ENCODE assay signal across 23 mouse cellular contexts in the genomic region with DNA sequence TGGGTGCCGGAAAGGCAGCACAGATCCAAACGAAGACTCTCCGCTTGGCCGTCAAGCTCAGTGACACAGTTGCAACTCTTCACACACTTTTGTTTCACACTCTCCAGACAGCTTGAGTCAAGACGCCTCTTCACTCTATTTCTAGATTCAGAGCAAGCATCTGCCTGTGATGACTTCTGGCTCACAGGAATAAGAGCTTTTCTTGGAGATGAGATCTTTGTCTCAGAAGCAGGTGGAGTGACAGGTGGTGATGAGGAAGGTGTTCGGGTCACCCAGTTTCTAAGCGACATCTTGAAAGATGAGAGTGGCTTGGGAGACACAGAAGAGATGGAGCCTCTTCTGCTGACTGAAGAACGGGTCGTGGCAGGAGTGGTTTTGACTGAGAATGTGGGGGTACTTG. TPM values are rescaled to one million over a fixed set of nuclear protein-coding genes. Genes with fewer than 3 reads are reported as not detected.
A peak's percentile ranks its signal among the peaks of the same experiment; 100 is the strongest.
DNase-seq lines count a peak whose midpoint lies in the region; ATAC-seq lines count a peak whose summit lies in the region.
"Had no signal": no experiment of that assay in that cellular context is flagged by ENCODE, and none has a peak within 500 bp of the region (broad histone marks: within the 10 kb centered on the region; RNA-seq: fewer than 3 reads in every experiment).

No protein-coding gene starts in this region.

- H3K27ac ChIP-seq in kidney, embryonic 14.5 days (ENCODE audit: low read depth, low read length) = no peak overlapping the region
- H3K27ac ChIP-seq: embryonic facial prominence, embryonic 13.5 days; limb, embryonic 13.5 days; liver, embryonic 15.5 days had no signal

- DNase-seq in left cerebral cortex, adult 11 months (ENCODE audit: low spot score) = peak; percentile 65
- no peak for DNase-seq in left cerebral cortex, postnatal 4 days
- peak; percentile 29 to 42 for DNase-seq in frontal cortex, postnatal 25 days (ENCODE audit: low spot score in 2 of 2)
- DNase-seq in left cerebral cortex, adult 9 months (ENCODE audit: low spot score in 2 of 2) = peak; percentile 65 to 78
- DNase-seq in right cerebral cortex, postnatal 25 days = peak; percentile 56
- DNase-seq in Muller cell, postnatal 12 days (ENCODE audit: inconsistent ontology term) = no peak
- no peak for DNase-seq in heart, postnatal 36 days
- DNase-seq: adrenal gland, postnatal 36 days; cerebellum, adult 9-10 months; heart, postnatal 4 days; kidney, postnatal 25 days; thymus, postnatal 25 days had no signal

- peaks cover 80% of the 10 kb centered on the region for H3K36me3 ChIP-seq in kidney, embryonic 14.5 days (ENCODE audit: control insufficient read depth, insufficient read depth, low read length)

- WGBS in kidney, embryonic 14.5 days = 91% methylated on average over 9 of the region's 9 CpGs

- no peaks in the 10 kb centered on the region for H3K4me1 ChIP-seq in kidney, embryonic 14.5 days (ENCODE audit: control insufficient read depth, insufficient read depth, low read length)
- H3K4me1 ChIP-seq: embryonic facial prominence, embryonic 13.5 days; limb, embryonic 13.5 days; liver, embryonic 15.5 days had no signal

- no peak for ATAC-seq in kidney, embryonic 14.5 days (ENCODE audit: low FRiP score, low TSS enrichment)
- ATAC-seq: activated CD4-positive, CD25-positive, alpha-beta regulatory T cell, adult 4 months; hindbrain, embryonic 16.5 days; intestine, postnatal 0 days; lung, postnatal 0 days; Patski had no signal

- H3K9ac ChIP-seq in kidney, embryonic 14.5 days (ENCODE audit: low read depth, low read length) = no peak overlapping the region
- H3K9ac ChIP-seq: embryonic facial prominence, embryonic 13.5 days; limb, embryonic 13.5 days; liver, embryonic 15.5 days had no signal

- no peaks in the 10 kb centered on the region for H3K27me3 ChIP-seq in kidney, embryonic 14.5 days (ENCODE audit: control insufficient read depth, insufficient read depth, low read length)
- H3K27me3 ChIP-seq: embryonic facial prominence, embryonic 13.5 days; heart, embryonic 13.5 days; limb, embryonic 13.5 days; liver, embryonic 15.5 days; megakaryocyte, embryonic 14.5 days; Patski had no signal

- intact Hi-C loops in left cerebral cortex, postnatal 4 days (cut with DNase I) = no loop called here
- intact Hi-C loops in heart, postnatal 36 days (cut with DNase I) = no loop called here

- H3K4me3 ChIP-seq in kidney, embryonic 14.5 days (ENCODE audit: low read length) = no peak overlapping the region
- H3K4me3 ChIP-seq: embryonic facial prominence, embryonic 13.5 days; heart, embryonic 13.5 days; limb, embryonic 13.5 days; liver, embryonic 15.5 days; megakaryocyte, embryonic 14.5 days had no signal

- no peaks in the 10 kb centered on the region for H3K9me3 ChIP-seq in kidney, embryonic 14.5 days (ENCODE audit: control insufficient read depth, low read length)
- H3K9me3 ChIP-seq: embryonic facial prominence, embryonic 13.5 days; heart, embryonic 13.5 days; limb, embryonic 13.5 days; liver, embryonic 15.5 days; megakaryocyte, embryonic 14.5 days had no signal

- H3K4me2 ChIP-seq in kidney, embryonic 14.5 days (replicated peaks; ENCODE audit: low read depth, low read length) = no peak overlapping the region
- H3K4me2 ChIP-seq: embryonic facial prominence, embryonic 13.5 days; heart, embryonic 13.5 days; limb, embryonic 13.5 days; liver, embryonic 15.5 days had no signal

RNA-seq across cellular contexts. Expression of gene Dtl, which starts 34.3 kb away (rescaled TPM):
- 1 to 10 TPM; 4.2 to 4.9 TPM for total RNA-seq in left cerebral cortex, postnatal 4 days (2021)
- polyA plus RNA-seq in kidney, embryonic 14.5 days (2014; fragmentation: Nextera tagmentation; extraction: Ambion mirVana) = 45.8 and 81.3 TPM in 2 replicates
- total RNA-seq in heart, postnatal 36 days (2021) = under 1 TPM; 0.19 to 0.31 TPM

RNA-seq across cellular contexts. Expression of gene Ints7, which starts 34.4 kb away (rescaled TPM):
- 10 to 100 TPM; 38.6 to 39.5 TPM for total RNA-seq in left cerebral cortex, postnatal 4 days (2021)
- 38.9 and 77.9 TPM in 2 replicates for polyA plus RNA-seq in kidney, embryonic 14.5 days (2014; fragmentation: Nextera tagmentation; extraction: Ambion mirVana)
- total RNA-seq in heart, postnatal 36 days (2021) = 10 to 100 TPM; 10.4 to 11.4 TPM

Comparison
In these comparisons a context has a peak if more than half of its experiments do, and no peak if none do; other contexts are left out.
1. DNase-seq: peak in left cerebral cortex, adult 11 months (single experiment), frontal cortex, postnatal 25 days (2 of 2), left cerebral cortex, adult 9 months (2 of 2) and right cerebral cortex, postnatal 25 days (single experiment); none in left cerebral cortex, postnatal 4 days (single experiment), Muller cell, postnatal 12 days (single experiment) and heart, postnatal 36 days (0 of 2).